In genomic region chr10:108313845-108314244, GRCm38 (mm10) we compare ENCODE assay signal across 17 mouse cellular contexts. TPM values are rescaled to one million over a fixed set of nuclear protein-coding genes. Genes with fewer than 3 reads are reported as not detected.
"Had no signal": no experiment of that assay in that cellular context is flagged by ENCODE, and none has a peak within 500 bp of the region (broad histone marks: within the 10 kb centered on the region; RNA-seq: fewer than 3 reads in every experiment).

No protein-coding gene starts in this region.

- DNase-seq: left cerebral cortex, postnatal 4 days; lung, adult 2 months; lung, postnatal 14 days; lung, postnatal 4 days; midbrain, embryonic 14.5 days; thymus, adult 18-20 months; thymus, postnatal 14 days; thymus, postnatal 4 days had no signal

- H3K4me3 ChIP-seq: limb, embryonic 12.5 days; limb, embryonic 15.5 days; liver, embryonic 12.5 days; liver, embryonic 15.5 days had no signal

- H3K27me3 ChIP-seq: limb, embryonic 12.5 days; limb, embryonic 15.5 days; liver, embryonic 12.5 days; liver, embryonic 15.5 days had no signal

- H3K9ac ChIP-seq: limb, embryonic 12.5 days; limb, embryonic 15.5 days; liver, embryonic 12.5 days; liver, embryonic 15.5 days had no signal

- H3K4me1 ChIP-seq: limb, embryonic 12.5 days; limb, embryonic 15.5 days had no signal

- H3K36me3 ChIP-seq: limb, embryonic 12.5 days; limb, embryonic 15.5 days; liver, embryonic 12.5 days; liver, embryonic 15.5 days had no signal

- ATAC-seq: inflammation-experienced regulatory T-cells, adult 6 months; intestine, embryonic 16.5 days had no signal

- H3K9me3 ChIP-seq: limb, embryonic 12.5 days; limb, embryonic 15.5 days; liver, embryonic 12.5 days; liver, embryonic 15.5 days had no signal

- H3K4me2 ChIP-seq: limb, embryonic 12.5 days; limb, embryonic 15.5 days; liver, embryonic 12.5 days; liver, embryonic 15.5 days; midbrain, embryonic 11.5 days had no signal

- H3K27ac ChIP-seq: kidney, postnatal 0 days; limb, embryonic 12.5 days; limb, embryonic 15.5 days; liver, embryonic 12.5 days; liver, embryonic 15.5 days had no signal

RNA-seq across cellular contexts. Expression of gene Pawr, which starts 18.1 kb away (rescaled TPM):
- total RNA-seq: megakaryocyte-erythroid progenitor cell, adult 5-6 weeks had no signal
